Mouse (Mus musculus): Measurements from ENCODE around the gene Efna5.

- TF ChIP-seq CTCF (IDR thresholded peaks at IDR 0.05; ENCODE audit: extremely low read depth, insufficient read length, insufficient replicate concordance, low read depth, low read length) (no peak), POLR2A (IDR thresholded peaks at IDR 0.05; ENCODE audit: low read depth, low read length) (no peak)
These were observed 273.7 kb downstream of the Efna5 start for GRCm38 (mm10) chr17:62607304-62607914.
